Mouse (Mus musculus): ENCODE results near the gene Sun2. TPM values are rescaled to one million over a fixed set of nuclear protein-coding genes. Genes with fewer than 3 reads are reported as not detected.

Gene Sun2
- polyA plus RNA-seq, 1 experiment from 2014 or later = 3.3 TPM

GRCm38 (mm10) chr15:79685141-79685641 lies 57.1 kb downstream of the Sun2 start:
- no peak for ATAC-seq
- Histone ChIP-seq H3K27ac (ENCODE audit: low read depth) (peak overlapping the region; percentile 99), H3K9me3 (ENCODE audit: low read length) (no peaks in the 10 kb centered on the region), H3K4me1 (ENCODE audit: insufficient read depth) (peaks cover 65% of the 10 kb centered on the region), H3K27me3 (ENCODE audit: insufficient read depth, low read length) (no peaks in the 10 kb centered on the region), H3K4me3 (ENCODE audit: low read depth, low read length) (peak overlapping the region; percentile 88), H3K9ac (replicated peaks) (peak overlapping the region; percentile 98), H3K36me3 (replicated peaks; ENCODE audit: insufficient read depth, low read length) (peaks cover 3% of the 10 kb centered on the region; the same call in 1 of the 2 replicates), H3K4me2 (ENCODE audit: low read depth, low read length) (peak overlapping the region; percentile 92)
- 25% methylated on average over 6 of the region's 6 CpGs for WGBS (ENCODE audit: insufficient replicate concordance)
- DNase-seq = no peak
- TF ChIP-seq EP300 (IDR thresholded peaks at IDR 0.05; ENCODE audit: low read depth) = no peak
- no peak for TF ChIP-seq CTCF (IDR thresholded peaks at IDR 0.05; ENCODE audit: low read depth)

DNA sequence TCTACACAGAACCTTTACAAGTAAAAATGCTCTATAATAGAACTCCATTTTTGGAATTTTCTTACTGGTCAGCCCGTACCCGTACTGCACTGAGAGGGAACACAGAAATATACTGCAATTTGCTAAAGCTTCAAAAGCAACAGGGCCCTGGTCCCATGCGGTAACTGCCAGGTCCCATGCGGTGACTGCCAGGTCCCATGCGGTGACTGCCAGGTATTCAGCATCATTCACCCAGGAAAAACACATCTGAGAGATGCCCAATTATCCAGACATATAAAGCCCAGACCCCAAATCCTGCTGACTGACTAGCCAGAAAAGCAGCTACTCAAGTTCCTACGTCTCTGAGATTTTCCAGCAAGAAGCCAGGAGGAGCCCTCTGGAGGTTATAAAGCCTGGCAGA lies 57.7 kb downstream of the Sun2 start:
- no peak for TF ChIP-seq EP300 (IDR thresholded peaks at IDR 0.05; ENCODE audit: low read depth)
- no peak for TF ChIP-seq CTCF (IDR thresholded peaks at IDR 0.05; ENCODE audit: low read depth)
- Histone ChIP-seq H3K36me3 (replicated peaks; ENCODE audit: insufficient read depth, low read length) (peaks cover 3% of the 10 kb centered on the region; the same call in 1 of the 2 replicates), H3K9ac (replicated peaks) (peak overlapping the region; percentile 98), H3K4me1 (ENCODE audit: insufficient read depth) (peaks cover 60% of the 10 kb centered on the region), H3K9me3 (ENCODE audit: low read length) (no peaks in the 10 kb centered on the region), H3K27me3 (ENCODE audit: insufficient read depth, low read length) (no peaks in the 10 kb centered on the region), H3K27ac (ENCODE audit: low read depth) (peak overlapping the region; percentile 99), H3K4me2 (ENCODE audit: low read depth, low read length) (peak overlapping the region; percentile 92), H3K4me3 (ENCODE audit: low read depth, low read length) (peak overlapping the region; percentile 88)
- WGBS (ENCODE audit: insufficient replicate concordance) = 81% methylated on average over 6 of the region's 6 CpGs
- ATAC-seq = no peak
- no peak for DNase-seq

DNA sequence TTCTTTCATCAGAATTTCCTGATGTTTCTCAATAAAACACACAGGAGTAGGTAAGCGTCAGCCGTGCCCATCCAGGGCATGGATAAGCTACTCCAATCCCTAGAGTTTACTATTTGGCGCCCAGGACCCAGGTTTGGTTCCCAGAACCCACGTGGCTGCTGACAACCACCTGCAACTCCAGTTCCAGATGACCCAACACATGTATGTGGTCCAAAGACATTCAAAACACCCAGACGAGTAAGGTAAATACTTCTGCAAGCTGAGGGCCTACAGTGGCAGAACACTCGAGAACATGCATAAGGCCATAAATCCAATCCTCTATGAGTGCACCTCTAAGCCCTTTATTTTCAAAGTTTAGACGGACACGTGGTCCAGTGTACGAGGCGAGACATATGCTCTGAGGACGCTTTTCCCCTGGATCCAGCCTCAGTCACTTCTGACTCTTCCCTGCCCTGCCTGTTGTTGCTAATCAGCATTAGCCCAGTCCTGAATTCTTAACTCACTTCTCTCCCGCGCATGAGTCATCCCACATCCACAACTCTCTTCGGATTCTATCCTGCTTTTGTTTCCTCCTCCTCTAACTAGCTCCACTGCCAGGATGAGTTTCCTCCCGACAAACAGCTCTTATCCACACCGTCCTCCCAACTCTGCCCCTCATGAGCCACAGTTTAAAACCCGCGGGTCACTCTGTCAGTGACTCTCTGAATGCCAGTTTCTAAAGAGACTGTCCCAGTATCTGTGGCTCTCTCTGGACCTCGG lies 58.5 kb downstream of the Sun2 start:
- Histone ChIP-seq H3K9me3 (ENCODE audit: low read length) (no peaks in the 10 kb centered on the region), H3K4me1 (ENCODE audit: insufficient read depth) (peaks cover 54% of the 10 kb centered on the region), H3K27ac (ENCODE audit: low read depth) (peak overlapping the region; percentile 99), H3K4me2 (ENCODE audit: low read depth, low read length) (peak overlapping the region; percentile 92), H3K27me3 (ENCODE audit: insufficient read depth, low read length) (no peaks in the 10 kb centered on the region), H3K9ac (replicated peaks) (peak overlapping the region; percentile 98), H3K4me3 (ENCODE audit: low read depth, low read length) (peak overlapping the region; percentile 88), H3K36me3 (replicated peaks; ENCODE audit: insufficient read depth, low read length) (peaks cover 3% of the 10 kb centered on the region)
- TF ChIP-seq CTCF (IDR thresholded peaks at IDR 0.05; ENCODE audit: low read depth) (no peak), EP300 (IDR thresholded peaks at IDR 0.05; ENCODE audit: low read depth) (no peak)
- DNase-seq (no peak), ATAC-seq (0 out of 2 replicates have a peak, but pooled peaks have one; percentile 5)
- WGBS (ENCODE audit: insufficient replicate concordance) = 52% methylated on average over 19 of the region's 19 CpGs

DNA sequence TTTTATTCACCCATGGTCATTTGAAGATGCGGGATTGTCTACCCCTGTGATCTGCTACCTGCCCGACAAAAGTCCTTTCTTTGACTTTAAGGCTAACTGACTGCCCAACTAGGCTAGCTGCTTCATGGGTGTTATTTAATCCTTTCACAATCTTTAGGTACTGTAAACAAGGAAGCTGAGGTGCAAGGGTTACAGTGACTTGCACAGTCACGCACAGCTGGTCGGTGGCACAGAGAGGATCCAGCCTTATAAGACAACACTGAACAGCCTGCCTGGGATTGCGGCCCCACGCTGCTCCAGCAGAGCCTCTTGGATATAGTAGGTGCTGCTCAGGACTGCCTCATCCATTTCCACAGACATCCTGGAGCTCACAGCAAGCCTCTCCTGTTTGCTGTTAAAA lies 59.2 kb downstream of the Sun2 start:
- Histone ChIP-seq H3K4me2 (ENCODE audit: low read depth, low read length) (peak overlapping the region; percentile 92), H3K9ac (replicated peaks) (peak overlapping the region; percentile 98), H3K27ac (ENCODE audit: low read depth) (peak overlapping the region; percentile 99), H3K4me1 (ENCODE audit: insufficient read depth) (peaks cover 54% of the 10 kb centered on the region), H3K36me3 (replicated peaks; ENCODE audit: insufficient read depth, low read length) (peaks cover 3% of the 10 kb centered on the region), H3K9me3 (ENCODE audit: low read length) (no peaks in the 10 kb centered on the region), H3K27me3 (ENCODE audit: insufficient read depth, low read length) (no peaks in the 10 kb centered on the region), H3K4me3 (ENCODE audit: low read depth, low read length) (peak overlapping the region; percentile 88)
- TF ChIP-seq EP300 (IDR thresholded peaks at IDR 0.05; ENCODE audit: low read depth) = peak; percentile 43; the same call in 1 of the 2 replicates
- no peak for TF ChIP-seq CTCF (IDR thresholded peaks at IDR 0.05; ENCODE audit: low read depth)
- DNase-seq = peak; percentile 46
- peak; percentile 43 for ATAC-seq
- 60% methylated on average over 6 of the region's 6 CpGs for WGBS (ENCODE audit: insufficient replicate concordance)

- Histone ChIP-seq H3K4me2 (ENCODE audit: low read depth, low read length) (peak overlapping the region; percentile 92), H3K4me3 (ENCODE audit: low read depth, low read length) (no peak overlapping the region), H3K27ac (ENCODE audit: low read depth) (peak overlapping the region; percentile 99), H3K27me3 (ENCODE audit: insufficient read depth, low read length) (no peaks in the 10 kb centered on the region), H3K36me3 (replicated peaks; ENCODE audit: insufficient read depth, low read length) (peaks cover 11% of the 10 kb centered on the region), H3K9me3 (ENCODE audit: low read length) (no peaks in the 10 kb centered on the region), H3K9ac (replicated peaks) (peak overlapping the region; percentile 11; the same call in 1 of the 2 replicates), H3K4me1 (ENCODE audit: insufficient read depth) (peaks cover 57% of the 10 kb centered on the region)
- DNase-seq (peak; percentile 42), ATAC-seq (peak; percentile 10; the same call in 1 of the 2 replicates)
- 62% methylated on average over 4 of the region's 4 CpGs for WGBS (ENCODE audit: insufficient replicate concordance)
- TF ChIP-seq EP300 (IDR thresholded peaks at IDR 0.05; ENCODE audit: low read depth) (no peak), CTCF (IDR thresholded peaks at IDR 0.05; ENCODE audit: low read depth) (no peak)
Measured at GRCm38 (mm10) chr15:79681973-79682372, 60.4 kb downstream of the Sun2 start.

GRCm38 (mm10) chr15:79677936-79678335 lies 64.4 kb downstream of the Sun2 start:
- Histone ChIP-seq H3K27ac (ENCODE audit: low read depth) (no peak overlapping the region), H3K4me2 (ENCODE audit: low read depth, low read length) (no peak overlapping the region), H3K9me3 (ENCODE audit: low read length) (no peaks in the 10 kb centered on the region), H3K27me3 (ENCODE audit: insufficient read depth, low read length) (no peaks in the 10 kb centered on the region), H3K4me1 (ENCODE audit: insufficient read depth) (peaks cover 23% of the 10 kb centered on the region), H3K9ac (replicated peaks) (no peak overlapping the region), H3K4me3 (ENCODE audit: low read depth, low read length) (no peak overlapping the region), H3K36me3 (replicated peaks; ENCODE audit: insufficient read depth, low read length) (peaks cover 49% of the 10 kb centered on the region)
- ATAC-seq (no peak), DNase-seq (no peak)
- 74% methylated on average over 2 of the region's 2 CpGs for WGBS (ENCODE audit: insufficient replicate concordance)
- TF ChIP-seq CTCF (IDR thresholded peaks at IDR 0.05; ENCODE audit: low read depth) (no peak), EP300 (IDR thresholded peaks at IDR 0.05; ENCODE audit: low read depth) (no peak)

Other genes starting within 250 kb of the Sun2 start
- not detected in 2 replicates for gene Kcnj4, start 237.3 kb downstream of the Sun2 start, polyA plus RNA-seq (2015; fragmentation: Nextera tagmentation; extraction: Ambion mirVana)
- gene Kdelr3, start 226.1 kb downstream of the Sun2 start, polyA plus RNA-seq (2015; fragmentation: Nextera tagmentation; extraction: Ambion mirVana) = 3.4 and 3.5 TPM in 2 replicates
- 9.3 and 9.7 TPM in 2 replicates for gene Ddx17, start 195.8 kb downstream of the Sun2 start, polyA plus RNA-seq (2015; fragmentation: Nextera tagmentation; extraction: Ambion mirVana)
- 0.15 and 0.25 TPM in 2 replicates for gene Dmc1, start 137.4 kb downstream of the Sun2 start, polyA plus RNA-seq (2015; fragmentation: Nextera tagmentation; extraction: Ambion mirVana)
- 0.13 and 0.18 TPM in 2 replicates for gene Fam227a, start 83.6 kb downstream of the Sun2 start, polyA plus RNA-seq (2015; fragmentation: Nextera tagmentation; extraction: Ambion mirVana)
- gene Cby1, start 83.3 kb downstream of the Sun2 start, polyA plus RNA-seq (2015; fragmentation: Nextera tagmentation; extraction: Ambion mirVana) = 8.5 and 8.8 TPM in 2 replicates
- gene Tomm22, start 71.7 kb downstream of the Sun2 start, polyA plus RNA-seq (2015; fragmentation: Nextera tagmentation; extraction: Ambion mirVana) = 123 and 126 TPM in 2 replicates
- gene Josd1, start 54.6 kb downstream of the Sun2 start, polyA plus RNA-seq (2015; fragmentation: Nextera tagmentation; extraction: Ambion mirVana) = 13.3 and 13.9 TPM in 2 replicates
- gene Gtpbp1, start 51.7 kb downstream of the Sun2 start, polyA plus RNA-seq (2015; fragmentation: Nextera tagmentation; extraction: Ambion mirVana) = 14.8 and 16.8 TPM in 2 replicates
- 9.7 and 10.2 TPM in 2 replicates for gene Dnal4, start 35.3 kb upstream of the Sun2 start, polyA plus RNA-seq (2015; fragmentation: Nextera tagmentation; extraction: Ambion mirVana)
- gene Nptxr, start 62.2 kb upstream of the Sun2 start, polyA plus RNA-seq (2015; fragmentation: Nextera tagmentation; extraction: Ambion mirVana) = 0.09 and 0.13 TPM in 2 replicates
- gene Npcd, start 91.7 kb upstream of the Sun2 start, polyA plus RNA-seq (2015; fragmentation: Nextera tagmentation; extraction: Ambion mirVana) = not detected in 2 replicates
- 3.9 and 4.4 TPM in 2 replicates for gene Cbx6, start 92.2 kb upstream of the Sun2 start, polyA plus RNA-seq (2015; fragmentation: Nextera tagmentation; extraction: Ambion mirVana)
- gene Apobec3, start 149.1 kb upstream of the Sun2 start, polyA plus RNA-seq (2015; fragmentation: Nextera tagmentation; extraction: Ambion mirVana) = 34.6 and 38.1 TPM in 2 replicates
- gene Cbx7, start 228.6 kb upstream of the Sun2 start, polyA plus RNA-seq (2015; fragmentation: Nextera tagmentation; extraction: Ambion mirVana) = 1.0 and 1.2 TPM in 2 replicates

Measured in liver, postnatal 0 days (tissue).